Mouse (Mus musculus) cerebellum, adult 2 months (tissue): ENCODE results near the gene Def8.

Experiments
- CTCF ChIP-seq: fragments of 200-500 bp; IDR thresholded peaks from 2 replicates; pipeline ENCODE4 v1.5.1; 2011; ENCODE audit warnings: low read depth, mild to moderate bottlenecking, control low read depth, low read length, moderate library complexity, borderline replicate concordance; ENCODE audit not compliant: insufficient read depth
- POLR2A ChIP-seq: fragments of 200-500 bp; IDR thresholded peaks from 2 replicates; pipeline ENCODE4 v1.6.1; 2011; ENCODE audit warnings: low read length, control low read depth, borderline replicate concordance; ENCODE audit not compliant: insufficient read depth

DNA sequence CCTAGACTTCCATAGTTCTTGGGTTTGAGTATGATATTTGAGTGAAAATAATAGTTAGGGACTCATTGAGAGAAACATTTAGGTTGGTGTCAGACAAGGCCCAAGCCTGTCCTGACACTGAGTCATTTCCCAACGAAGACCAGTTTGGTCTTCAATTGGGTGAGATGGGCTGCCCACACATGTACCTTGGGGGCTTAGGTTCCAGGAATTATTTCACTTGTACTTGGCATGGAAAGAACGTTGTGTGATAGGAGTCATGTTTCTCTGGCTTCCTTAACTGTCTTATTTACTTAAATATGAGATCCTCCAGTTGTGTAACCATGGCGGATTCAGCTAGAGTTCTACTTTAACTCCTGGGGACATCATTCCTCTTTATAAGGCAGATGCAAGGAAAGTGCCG is 40.3 kb downstream of the Def8 start:
- TF ChIP-seq POLR2A: no peak
- TF ChIP-seq CTCF: no peak
